Mouse (Mus musculus): ENCODE measurements around the gene Klhl23.

- TF ChIP-seq CTCF (IDR thresholded peaks at IDR 0.05; ENCODE audit: low read depth) (no peak), EP300 (optimal IDR thresholded peaks at IDR 0.05) (no peak)
Observed at GRCm38 (mm10) chr2:69790722-69791121, 31.0 kb upstream of the Klhl23 start.
